ENCODE assay signal across 12 mouse cellular contexts in genomic region chr15:95802762-95803161, GRCm38 (mm10). TPM values are rescaled to one million over a fixed set of nuclear protein-coding genes. Genes with fewer than 3 reads are reported as not detected.
DNase-seq lines count a peak whose midpoint lies in the region; ATAC-seq lines count a peak whose summit lies in the region.
"Had no signal": no experiment of that assay in that cellular context is flagged by ENCODE, and none has a peak within 500 bp of the region (broad histone marks: within the 10 kb centered on the region; RNA-seq: fewer than 3 reads in every experiment).

No protein-coding gene starts in this region.

- H3K4me3 ChIP-seq in neural tube, embryonic 15.5 days (replicated peaks) = no peak overlapping the region
- H3K4me3 ChIP-seq: neural tube, embryonic 13.5 days had no signal

- ATAC-seq in neural tube, embryonic 15.5 days (ENCODE audit: low FRiP score) = no peak
- no peak for ATAC-seq in monocyte, adult 5-6 weeks (replicated peaks; ENCODE audit: insufficient number of reproducible peaks, low FRiP score, low TSS enrichment, poor library complexity, severe bottlenecking)

- WGBS in neural tube, embryonic 15.5 days = 61% methylated on average over 2 of the region's 2 CpGs

- no peak overlapping the region for H3K4me2 ChIP-seq in neural tube, embryonic 15.5 days
- H3K4me2 ChIP-seq: neural tube, embryonic 13.5 days had no signal

- no peaks in the 10 kb centered on the region for H3K9me3 ChIP-seq in neural tube, embryonic 15.5 days (replicated peaks)
- H3K9me3 ChIP-seq: neural tube, embryonic 13.5 days had no signal

- no peaks in the 10 kb centered on the region for H3K27me3 ChIP-seq in neural tube, embryonic 15.5 days (replicated peaks)
- H3K27me3 ChIP-seq: neural tube, embryonic 13.5 days had no signal

- peak; percentile 57 to 75 for DNase-seq in heart, adult 18-20 months
- no peak for DNase-seq in heart, postnatal 10 days
- peak; percentile 66 for DNase-seq in MN1 (ENCODE audit: low spot score)
- peak; percentile 42 for DNase-seq in gastrocnemius, postnatal 10 days
- DNase-seq in kidney, postnatal 25 days = peak; percentile 35 to 66
- no peak for DNase-seq in spleen, postnatal 4 days (ENCODE audit: low spot score in 2 of 2)
- DNase-seq: cerebellum, adult 18-20 months; liver; thymus, postnatal 4 days had no signal

- H3K36me3 ChIP-seq in neural tube, embryonic 15.5 days = no peaks in the 10 kb centered on the region
- H3K36me3 ChIP-seq: neural tube, embryonic 13.5 days had no signal

- intact Hi-C loops in heart, postnatal 10 days (cut with DNase I) = no loop called here

- peaks cover 35% of the 10 kb centered on the region for H3K4me1 ChIP-seq in neural tube, embryonic 15.5 days

- no peak overlapping the region for H3K9ac ChIP-seq in neural tube, embryonic 15.5 days (replicated peaks)
- H3K9ac ChIP-seq: neural tube, embryonic 13.5 days had no signal

- H3K27ac ChIP-seq in neural tube, embryonic 15.5 days (replicated peaks) = no peak overlapping the region
- H3K27ac ChIP-seq: neural tube, embryonic 13.5 days had no signal

RNA-seq across cellular contexts. Expression of gene Ano6, which starts 12.1 kb away (rescaled TPM):
- 10 to 100 TPM; 15.9 to 18.3 TPM for total RNA-seq in heart, adult 18-20 months (2021)
- 10 to 100 TPM; 42.8 to 43.7 TPM for total RNA-seq in heart, postnatal 10 days (2021)
- 10 to 100 TPM; 64.8 to 76.4 TPM for total RNA-seq in gastrocnemius, postnatal 10 days (2021)
- 27.0 and 32.5 TPM in 2 replicates for polyA plus RNA-seq in neural tube, embryonic 15.5 days (2015; fragmentation: Nextera tagmentation; extraction: Ambion mirVana)
- total RNA-seq in monocyte, adult 5-6 weeks (2017) = 47.5 to 60.0 TPM (median 54.9 TPM) in 3 replicates

Comparison
In these comparisons a context has a peak if more than half of its experiments do, and no peak if none do; other contexts are left out.
1. DNase-seq: peak in heart, adult 18-20 months (2 of 2), MN1 (single experiment), gastrocnemius, postnatal 10 days (single experiment) and kidney, postnatal 25 days (2 of 2); none in heart, postnatal 10 days (0 of 2) and spleen, postnatal 4 days (0 of 2).